Mouse (Mus musculus) lung, adult 18-20 months (tissue): Measurements from ENCODE around the gene Cyp4f39.
"Not testable (repeated sequence)": the region's sequence is repeated elsewhere in the genome, so short reads cannot be mapped to it uniquely, and the experiment has no call there.

Source experiments
- DNase-seq, 2 experiments: peaks; one replicate each; pipeline ENCODE4 v3.0.0; 2022; ENCODE audit warnings: mixed read lengths in 2 of 2

Gene Cyp4f39

DNA sequence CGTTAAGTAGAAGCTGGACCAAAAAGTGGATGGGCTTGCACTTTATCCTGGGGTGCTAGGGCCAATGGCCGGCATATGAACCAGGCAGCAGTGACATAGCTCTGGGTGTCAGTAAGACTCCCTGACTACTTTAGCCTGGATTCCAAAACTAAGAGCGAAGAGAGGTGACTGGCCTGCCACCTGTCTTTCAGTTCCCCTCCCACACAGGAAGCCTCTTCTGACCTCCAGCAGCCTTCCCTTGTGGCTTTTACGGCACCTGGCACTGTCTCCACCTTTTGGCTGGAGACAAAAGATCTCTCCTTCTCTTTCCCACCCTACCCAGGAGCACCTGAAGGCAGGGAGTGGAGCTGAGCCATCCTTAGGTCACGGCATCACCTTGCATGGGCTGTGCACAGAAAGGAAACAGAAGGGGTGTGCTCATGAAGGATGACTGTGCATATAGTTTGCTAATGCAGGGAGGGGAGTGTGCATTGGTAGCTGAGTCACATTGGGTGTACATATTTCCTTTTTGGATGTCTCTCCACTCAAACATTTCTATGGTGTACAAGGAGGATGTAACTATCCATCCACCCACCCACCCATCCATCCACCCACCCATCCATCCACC lies 22.5 kb downstream of the Cyp4f39 start:
- no peak for DNase-seq

DNA sequence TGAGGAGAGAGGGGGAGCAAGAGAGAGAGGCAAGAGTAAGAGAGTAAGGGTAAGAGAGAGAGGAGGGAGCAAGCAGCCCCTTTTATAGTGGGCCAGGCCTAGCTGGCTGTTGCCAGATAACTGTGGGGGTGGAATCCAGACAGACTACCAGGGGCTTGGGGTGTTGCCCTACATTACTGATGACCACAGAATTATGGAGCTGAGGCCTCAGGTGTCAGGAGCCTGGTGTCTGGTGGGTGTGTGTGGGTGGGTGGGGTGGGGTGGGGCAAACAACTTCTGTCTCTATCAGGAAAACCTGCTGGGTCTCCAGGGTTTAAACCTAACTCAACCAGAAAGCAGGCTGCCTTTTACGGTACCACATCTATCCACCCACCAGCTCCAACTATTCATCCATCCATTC lies 24.7 kb downstream of the Cyp4f39 start:
- no peak for DNase-seq

DNA sequence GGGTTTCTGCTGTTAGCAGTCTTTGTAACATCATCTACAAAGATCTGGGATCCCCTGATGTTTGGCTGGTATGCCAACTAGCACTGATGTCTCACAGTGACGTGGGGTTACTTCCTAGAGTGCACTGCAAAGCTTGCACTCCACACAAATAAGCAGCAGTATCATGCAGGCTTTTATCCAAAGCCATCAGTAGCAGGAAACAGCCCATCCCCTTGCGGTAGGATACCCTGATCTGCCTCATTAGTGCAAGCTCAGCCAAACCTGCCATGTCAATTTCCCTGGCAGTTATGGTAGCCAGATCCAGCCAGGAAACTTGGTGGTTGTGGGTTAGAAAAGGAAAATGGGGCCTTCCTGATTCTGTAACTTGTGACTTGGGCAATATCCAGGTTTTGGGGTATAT lies 26.2 kb downstream of the Cyp4f39 start:
- no peak for DNase-seq

DNA sequence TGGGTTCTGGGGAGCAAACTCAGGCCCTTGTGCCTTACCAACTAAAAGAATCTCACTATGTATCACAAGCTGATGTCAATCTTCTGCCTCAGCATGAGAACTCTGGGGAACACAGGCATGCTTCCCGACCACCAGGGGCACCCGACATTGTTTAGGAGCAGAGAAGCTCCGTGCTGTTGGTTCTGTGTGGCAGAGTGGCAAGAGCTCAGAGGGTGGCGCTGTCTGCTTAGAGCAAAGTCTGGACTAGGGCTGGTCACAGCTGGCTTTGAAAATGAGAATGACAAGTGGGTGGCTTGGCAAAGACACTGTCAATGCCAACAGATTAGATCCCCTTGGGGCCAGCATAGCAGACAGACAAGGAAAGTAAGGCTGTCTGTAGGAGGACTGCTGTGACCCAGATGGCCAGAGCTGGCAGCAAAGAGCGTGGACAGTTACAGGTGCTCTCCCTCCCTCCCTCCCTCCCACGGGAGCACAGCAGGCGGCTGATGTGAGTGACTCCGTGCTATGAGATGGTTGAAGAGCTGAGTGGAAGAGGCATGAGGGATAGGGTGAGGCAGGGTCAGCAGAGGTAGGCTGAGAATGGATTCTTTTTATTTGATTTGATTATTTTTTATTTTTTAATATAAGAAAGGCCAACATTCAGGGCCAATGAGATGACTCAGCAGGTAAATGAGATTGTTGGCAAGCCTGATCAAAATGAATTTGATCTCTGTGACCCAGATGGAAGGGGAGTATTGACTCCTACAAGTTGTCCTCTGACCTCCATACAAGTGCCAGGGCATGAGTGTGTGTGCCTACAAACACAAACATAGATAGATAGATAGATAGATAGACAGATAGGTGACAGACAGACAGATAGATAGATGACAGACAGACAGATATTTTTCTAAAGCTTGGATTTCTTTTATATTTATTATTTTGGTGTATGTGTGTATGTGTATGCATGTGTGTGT lies 27.3 kb downstream of the Cyp4f39 start:
- peak in 1 of 2 experiments; percentile 9 for DNase-seq

DNA sequence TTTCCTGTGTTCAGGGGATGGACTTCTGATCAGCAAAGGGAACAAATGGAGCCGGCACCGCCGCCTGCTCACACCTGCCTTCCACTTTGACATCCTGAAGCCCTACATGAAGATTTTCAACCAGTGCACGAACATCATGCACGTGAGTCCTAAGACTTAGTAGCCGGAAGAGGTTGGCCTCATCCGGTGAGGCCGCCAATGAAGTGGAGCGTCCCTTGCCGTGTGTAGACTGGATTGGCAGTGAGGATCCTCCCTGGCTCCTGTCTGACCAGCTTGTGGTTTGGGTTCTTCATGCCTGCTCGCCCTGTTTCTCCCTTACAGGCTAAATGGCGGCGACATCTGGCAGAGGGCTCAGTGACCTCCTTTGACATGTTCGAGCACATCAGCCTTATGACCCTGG lies 29.2 kb downstream of the Cyp4f39 start:
- no peak for DNase-seq

DNA sequence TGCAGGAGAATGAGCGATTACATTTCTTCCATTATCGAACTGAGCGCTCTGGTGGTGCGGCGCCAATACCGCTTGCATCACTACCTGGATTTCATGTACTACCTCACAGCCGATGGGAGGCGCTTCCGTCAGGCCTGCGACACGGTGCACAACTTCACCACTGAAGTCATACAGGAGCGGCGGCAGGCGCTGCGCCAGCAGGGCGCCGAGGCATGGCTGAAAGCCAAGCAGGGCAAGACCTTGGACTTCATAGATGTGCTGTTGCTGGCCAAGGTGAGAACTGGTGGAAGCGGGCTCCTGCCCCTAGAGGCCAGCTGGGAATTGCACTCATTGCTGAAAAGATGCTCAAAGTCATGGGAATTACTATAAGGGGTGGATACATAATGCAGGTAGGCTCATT lies 30.7 kb downstream of the Cyp4f39 start:
- DNase-seq = peak; percentile 89 to 93

DNA sequence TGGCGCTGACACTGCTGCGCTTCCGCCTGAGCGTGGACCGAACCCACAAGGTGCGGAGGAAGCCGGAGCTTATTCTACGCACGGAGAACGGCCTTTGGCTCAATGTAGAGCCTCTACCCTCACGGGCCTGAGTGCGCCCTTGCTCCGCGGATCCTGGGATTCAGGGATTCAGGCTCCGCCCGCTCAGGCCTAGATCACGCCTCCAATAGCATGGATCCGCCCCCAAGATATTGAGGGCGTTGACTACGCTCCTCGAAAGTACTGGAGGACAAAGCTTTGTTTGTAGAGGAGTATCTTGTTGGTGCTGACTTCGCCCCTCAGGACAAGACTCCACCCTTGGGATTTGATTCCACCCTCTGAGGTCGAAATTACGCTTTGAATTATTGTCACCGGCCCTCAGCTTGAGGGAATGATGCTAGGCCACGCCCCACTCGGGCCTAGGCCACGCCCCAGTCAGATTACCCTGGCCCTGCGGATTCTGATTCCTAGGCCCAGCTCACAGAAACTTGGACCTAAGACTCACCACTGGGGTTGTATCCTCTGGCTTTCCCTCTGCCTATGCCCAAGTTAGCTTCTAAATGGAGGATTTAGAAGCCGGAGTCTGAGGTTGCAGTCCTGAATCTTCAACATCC lies 39.9 kb downstream of the Cyp4f39 start:
- DNase-seq = peak; percentile 45 to 56

DNA sequence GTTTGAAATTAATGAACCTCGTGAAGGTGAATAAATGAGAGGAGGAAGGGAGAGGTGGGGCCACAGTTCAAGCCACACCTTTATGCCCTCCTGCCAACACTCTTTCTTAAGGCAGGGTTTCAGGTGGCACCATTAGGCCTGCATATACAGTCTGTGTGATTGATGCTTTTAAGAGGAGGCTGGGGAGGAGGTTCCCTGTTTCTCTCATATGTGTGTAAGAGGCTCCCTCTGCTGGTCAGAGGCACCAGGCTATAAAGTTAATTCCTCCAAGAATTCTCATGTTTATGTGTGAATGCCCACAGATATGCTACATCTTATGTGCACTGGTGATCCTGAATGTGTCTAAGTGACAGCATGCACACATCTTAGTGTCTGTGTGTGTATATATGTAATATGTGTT lies 42.1 kb downstream of the Cyp4f39 start:
- DNase-seq = peak; percentile 46 to 77

DNA sequence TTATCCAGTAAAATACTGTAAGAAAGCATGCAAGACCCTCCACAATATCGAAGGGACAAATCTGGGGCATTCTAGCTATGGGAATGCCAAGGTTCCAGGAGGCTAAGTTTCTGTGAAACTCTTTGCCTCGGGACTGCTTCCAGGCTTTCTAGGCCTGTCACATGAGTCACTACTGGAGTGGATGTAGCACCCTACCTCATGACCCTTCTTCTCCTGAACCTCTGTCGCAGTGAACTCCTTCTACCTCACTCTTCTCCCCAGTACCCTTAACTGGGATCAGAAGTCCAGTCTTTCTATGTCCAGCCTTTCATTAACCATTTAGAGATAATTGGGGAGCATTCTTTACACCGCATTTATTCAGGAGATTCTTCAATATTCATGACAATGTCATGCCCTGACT lies 48.0 kb downstream of the Cyp4f39 start:
- not testable (repeated sequence) for DNase-seq

DNA sequence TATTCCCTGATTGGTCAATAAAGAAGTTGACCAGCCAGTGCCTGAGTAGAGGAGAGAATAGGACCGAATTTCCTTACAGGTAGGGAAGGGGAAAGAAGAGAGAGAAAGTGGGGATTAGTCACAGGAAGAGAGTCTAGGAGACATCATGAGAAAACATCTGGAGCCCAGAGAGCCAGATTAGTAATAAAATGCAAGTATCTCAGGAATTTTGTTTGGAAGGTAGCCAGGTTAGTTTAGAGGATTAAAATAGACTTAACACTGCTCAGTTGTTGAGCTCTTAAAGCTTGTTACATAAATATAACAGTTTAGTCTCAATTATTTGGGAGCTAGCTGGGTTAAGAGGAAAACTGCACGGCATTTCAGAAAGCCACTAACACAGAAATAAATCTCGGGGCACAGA lies 48.5 kb downstream of the Cyp4f39 start:
- no peak for DNase-seq

DNA sequence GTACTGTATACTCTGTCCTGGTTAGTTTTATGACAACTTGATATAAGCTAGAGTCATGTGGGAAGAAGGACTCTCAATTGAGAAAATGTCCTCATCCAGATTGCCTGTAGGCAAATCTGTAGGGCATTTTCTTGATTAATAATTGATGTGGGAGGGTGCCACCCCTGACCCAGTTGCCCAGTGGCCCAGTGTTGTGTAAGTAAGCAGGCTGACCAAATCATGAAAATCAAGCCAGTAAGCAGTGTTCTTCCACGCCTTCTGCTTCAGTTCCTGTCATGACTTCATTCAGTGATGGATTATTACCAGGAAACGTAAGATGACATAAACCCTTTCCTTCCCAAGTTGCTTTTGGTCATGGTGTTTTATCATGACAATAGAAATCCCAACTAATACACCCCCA lies 50.6 kb downstream of the Cyp4f39 start:
- no peak for DNase-seq

DNA sequence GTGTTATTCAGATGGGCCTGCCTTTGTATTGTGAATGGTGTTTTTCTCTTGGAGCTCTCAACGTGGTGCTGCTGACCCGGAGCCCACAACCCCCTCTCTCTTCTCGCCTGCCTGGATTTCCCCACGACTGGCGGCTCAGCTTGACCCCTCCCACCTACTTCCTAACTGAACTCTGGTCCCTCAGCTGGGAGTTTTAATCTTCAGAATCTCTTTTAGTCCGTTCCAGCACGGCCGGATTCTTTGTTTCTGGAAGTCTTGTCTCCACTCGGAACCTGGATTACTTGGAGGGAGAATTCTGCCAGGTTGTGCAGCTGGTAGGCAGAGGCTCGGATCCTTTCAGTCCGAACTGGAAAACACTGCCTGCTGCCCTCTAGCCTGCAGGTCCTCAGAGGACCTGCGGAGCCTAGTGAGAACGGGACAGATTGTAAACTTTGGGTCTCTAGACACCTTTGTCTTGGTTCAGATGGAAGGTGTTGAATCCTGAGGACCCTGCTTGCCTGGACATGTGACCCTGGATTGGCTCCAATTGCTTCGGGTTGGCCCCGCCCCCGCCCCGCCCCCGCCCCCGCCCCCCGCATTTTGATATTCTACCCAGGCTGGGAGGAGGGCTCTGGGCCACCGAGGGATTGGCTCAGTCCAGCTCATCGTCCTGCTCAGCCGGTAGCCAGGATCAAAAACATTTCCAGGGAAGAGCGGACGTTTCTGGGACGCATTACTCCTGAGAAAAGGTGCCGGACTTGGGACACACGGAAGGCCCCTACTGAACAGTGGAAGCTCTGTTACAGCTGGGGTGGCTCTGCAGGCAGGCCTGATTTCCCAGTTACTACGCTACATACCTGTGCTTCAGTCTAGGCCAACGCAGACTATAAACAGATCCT lies 53.6 kb downstream of the Cyp4f39 start, which contains the start of gene Cyp4f17:
TSS of gene Cyp4f17 (plus strand) at position 200 of the 878 bp plus-strand sequence.
- peak; percentile 46 to 53 for DNase-seq

DNA sequence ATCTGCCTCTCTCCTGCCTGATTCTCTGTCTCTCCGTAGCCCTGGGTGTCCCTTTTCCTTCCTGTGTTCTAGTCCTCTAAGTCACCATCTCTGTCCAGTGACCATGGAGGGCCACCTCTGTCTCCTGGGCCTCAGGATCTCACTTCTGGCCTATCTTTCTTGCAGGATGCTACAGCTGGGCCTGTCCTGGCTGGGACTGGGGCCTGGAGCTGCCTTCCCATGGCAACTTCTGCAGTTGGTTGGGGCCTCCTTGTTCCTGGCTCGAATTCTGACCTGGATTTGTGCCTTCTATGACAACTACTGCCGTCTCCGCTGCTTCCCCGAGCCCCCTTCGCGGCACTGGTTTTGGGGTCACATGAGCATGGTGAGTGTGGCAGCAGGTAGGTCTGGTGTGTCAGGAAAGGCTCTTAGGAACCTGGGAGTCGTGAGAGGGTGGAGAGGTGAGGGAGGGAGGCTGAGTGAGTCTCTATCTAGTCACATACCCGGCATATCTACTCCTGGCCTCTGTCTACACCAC lies 54.3 kb downstream of the Cyp4f39 start:
- peak in 1 of 2 experiments; percentile 5 for DNase-seq

DNA sequence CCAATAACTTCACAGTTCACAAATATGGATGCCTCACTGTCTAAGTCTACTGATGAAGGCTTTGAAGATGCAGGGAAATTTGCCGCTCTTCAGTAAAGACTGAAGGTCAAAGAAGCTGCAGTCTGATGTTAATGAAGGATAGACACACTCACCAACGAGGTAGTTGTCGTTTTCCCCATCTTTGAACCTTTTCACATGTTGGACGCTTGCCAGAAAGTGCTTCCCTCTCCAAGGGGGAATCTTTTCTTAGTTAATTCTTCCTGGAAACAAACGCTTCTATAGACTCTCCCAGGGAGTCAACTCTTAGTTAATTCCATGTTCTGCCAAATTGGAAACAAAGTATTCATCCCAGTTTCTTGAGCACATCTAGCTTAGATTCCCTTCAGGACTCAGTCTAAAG lies 63.6 kb downstream of the Cyp4f39 start:
- DNase-seq = no peak

DNA sequence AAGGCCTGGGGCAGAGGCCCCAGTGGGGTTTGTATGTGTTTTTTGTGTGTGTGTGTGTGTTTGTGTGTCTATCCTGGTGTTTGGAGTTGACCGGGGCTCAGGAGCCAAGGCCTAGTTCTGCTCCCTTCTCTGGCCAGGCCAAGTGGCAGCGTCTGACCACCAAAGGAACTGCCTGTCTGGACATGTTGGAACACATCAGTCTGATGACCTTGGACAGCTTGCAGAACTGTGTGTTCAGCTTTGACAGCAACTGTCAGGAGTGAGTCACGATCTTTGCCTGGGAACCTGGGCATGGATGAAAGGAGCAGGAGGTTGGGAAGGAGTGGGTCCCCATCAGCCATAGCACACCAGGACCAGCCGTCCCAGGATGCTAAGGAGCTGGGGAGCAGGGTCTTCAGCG lies 69.5 kb downstream of the Cyp4f39 start:
- DNase-seq = no peak

DNA sequence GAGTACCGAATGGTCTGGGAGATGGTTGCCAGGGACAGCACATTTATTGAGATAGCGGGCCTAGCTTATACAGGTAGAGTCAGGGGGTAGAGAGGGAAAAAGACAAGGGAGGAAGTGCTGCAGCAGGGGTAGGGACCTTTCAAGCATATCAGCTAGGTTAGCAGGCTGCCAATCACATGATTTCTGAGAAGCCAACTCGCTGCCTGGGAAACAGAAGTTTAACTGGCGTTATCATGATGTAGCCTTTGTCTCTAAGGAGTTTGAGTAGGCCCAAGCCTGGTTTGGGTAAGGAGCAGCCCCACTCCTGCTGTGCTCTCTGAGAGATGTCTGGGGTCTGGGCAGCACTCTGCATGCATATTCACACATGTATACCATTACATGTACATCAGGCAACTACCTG lies 69.9 kb downstream of the Cyp4f39 start:
- DNase-seq = no peak

DNA sequence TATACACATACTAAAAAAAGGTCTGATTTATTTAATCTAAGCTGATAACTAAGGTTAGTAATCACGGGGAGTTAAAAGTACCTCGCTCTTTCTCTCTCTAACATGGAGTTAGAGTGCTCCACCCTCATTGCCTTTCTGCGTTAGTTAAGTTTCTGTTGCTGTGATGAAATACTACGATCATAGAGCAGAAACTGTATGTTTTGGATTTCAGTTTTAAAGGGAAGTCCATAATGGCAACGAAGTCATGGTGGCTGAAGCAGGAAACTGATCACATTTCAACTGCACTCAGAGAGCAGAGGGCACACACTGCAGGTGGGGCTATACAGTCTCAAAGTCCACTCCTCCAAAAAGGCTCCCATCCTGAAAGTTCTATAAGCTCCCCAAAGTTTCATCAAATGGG lies 70.3 kb downstream of the Cyp4f39 start:
- no peak for DNase-seq

DNA sequence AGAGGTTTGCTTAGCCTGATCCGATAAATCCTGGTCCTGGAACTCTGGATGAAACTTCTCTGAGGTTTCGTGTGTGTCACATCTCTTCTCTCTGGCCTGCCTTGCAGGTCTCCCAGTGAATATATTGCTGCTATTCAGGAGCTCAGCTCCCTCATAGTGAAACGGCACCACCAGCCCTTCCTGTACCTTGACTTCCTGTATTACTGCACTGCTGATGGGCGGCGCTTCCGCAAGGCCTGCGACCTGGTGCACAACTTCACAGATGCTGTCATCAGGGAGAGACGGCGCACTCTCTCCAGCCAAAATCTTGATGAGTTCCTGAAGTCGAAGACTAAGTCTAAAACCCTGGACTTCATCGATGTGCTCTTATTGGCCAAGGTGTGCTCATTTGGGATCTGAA lies 71.4 kb downstream of the Cyp4f39 start:
- no peak for DNase-seq

DNA sequence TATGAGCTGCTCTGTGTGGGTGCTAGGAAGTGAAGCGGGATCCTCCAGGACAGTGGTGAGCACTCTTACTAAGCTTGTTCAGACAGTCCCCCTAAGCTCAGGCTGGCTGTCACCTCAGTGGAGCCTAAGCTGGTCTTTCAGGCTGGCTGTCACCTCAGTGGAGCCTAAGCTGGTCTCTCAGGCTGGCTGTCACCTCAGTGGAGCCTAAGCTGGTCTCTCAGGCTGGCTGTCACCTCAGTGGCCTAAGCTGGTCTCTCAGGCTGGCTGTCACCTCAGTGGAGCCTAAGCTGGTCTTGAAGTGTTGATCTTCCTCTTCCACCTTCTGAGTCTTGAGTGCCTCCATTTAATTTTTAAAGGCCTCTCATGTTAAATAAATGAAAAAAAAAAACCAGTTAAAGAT lies 73.8 kb downstream of the Cyp4f39 start:
- not testable (repeated sequence) for DNase-seq

DNA sequence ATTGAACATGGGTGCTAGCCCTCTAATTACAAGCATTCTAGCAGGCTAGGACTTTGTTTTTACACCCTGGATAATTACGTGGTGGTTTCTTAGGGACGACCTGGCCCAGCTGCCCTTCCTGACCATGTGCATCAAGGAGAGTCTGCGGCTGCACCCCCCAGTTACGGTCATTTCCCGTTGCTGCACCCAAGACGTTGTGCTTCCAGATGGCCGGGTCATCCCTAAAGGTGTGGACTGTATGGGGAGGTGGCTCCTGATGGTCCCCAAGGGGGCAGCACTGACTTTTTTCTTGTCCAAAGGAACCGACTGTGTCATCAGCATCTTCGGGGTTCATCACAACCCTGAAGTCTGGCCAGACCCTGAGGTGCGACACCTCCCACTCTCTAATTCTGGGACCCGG lies 75.2 kb downstream of the Cyp4f39 start:
- DNase-seq = no peak

DNA sequence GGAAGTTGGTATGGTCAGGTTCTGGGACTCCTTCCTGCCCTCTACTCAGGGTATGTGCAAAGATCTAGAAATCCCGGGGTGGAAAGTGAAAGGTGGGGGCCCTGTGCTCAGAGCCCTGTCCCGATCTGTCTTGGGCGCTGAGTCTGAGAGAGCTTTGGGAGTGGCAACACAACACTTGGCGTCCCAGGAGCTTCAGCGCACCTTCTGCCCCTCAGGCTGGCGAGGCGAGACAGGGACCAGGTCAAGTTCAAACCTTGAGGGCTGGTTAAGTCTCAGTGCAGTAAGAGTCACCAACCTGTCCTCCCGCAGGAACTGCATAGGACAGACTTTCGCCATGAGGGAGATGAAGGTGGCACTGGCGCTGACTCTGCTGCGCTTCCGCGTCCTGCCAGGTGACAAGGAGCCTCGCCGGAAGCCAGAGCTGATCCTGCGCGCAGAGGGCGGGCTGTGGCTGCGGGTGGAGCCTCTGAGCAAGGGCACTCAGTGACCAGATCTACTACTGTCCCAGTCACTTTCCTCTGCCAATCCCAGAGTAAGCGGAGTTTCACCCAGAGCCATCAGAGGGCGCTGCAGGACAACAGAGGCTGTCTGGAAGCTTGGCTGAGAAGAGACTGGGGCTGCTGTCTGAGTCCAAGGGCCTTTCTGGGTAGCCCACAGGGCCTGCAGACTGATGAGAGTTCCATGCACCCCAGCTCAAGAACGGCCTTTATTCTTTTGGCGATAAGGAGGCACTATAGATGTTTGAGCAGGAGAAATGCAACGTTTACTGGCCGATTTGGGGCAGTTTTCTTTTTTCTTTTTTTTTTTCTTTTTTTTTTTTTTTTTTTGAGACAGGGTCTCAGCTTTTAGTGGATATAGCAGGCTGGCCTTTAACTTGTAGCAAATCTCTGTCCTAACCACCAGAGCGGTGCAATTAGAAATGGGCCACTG lies 76.2 kb downstream of the Cyp4f39 start:
- peak; percentile 91 to 94 for DNase-seq
